Mouse (Mus musculus) heart, postnatal 36 days (tissue): ENCODE data around the gene Fabp7. TPM values are rescaled to one million over a fixed set of nuclear protein-coding genes. Genes with fewer than 3 reads are reported as not detected.
A peak's percentile ranks its signal among the peaks of the same experiment; 100 is the strongest.

ENCODE experiments used
- DNase-seq, 2 experiments: peaks; one replicate each; pipeline ENCODE4 v3.0.0; 2021 to 2022
- intact Hi-C: fragments of 180-260 bp; cut with DNase I; formaldehyde crosslinking; loops from one replicate; pipeline ENCODE4 v1.15.1; 2025
- total RNA-seq, 2 experiments: library from RNA; stranded (reverse); gene quantifications; 2 replicates each; pipeline ENCODE4 v1.2.3; 2021

Fabp7 gene
- 1 to 10 TPM in 1 of 2 experiments, under 1 TPM in 1; 0.64 to 1.0 TPM for total RNA-seq

DNA sequence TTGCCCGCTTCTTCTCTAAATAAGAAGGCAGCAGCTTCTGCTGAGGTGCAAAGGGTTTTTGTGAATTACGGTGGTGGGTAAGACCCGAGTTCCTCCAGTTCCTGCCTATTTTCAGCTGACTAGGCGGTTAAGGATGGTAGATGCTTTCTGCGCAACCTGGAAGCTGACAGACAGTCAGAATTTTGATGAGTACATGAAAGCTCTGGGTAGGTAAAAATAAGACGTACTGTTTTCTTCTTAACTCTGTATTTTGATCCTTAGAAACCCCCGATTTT, at the start of gene Fabp7:
Gene Fabp7, plus strand, starts transcription at position 6 of the 275 bp plus-strand sequence.
- intact Hi-C loops, result no loop called here
- no peak for DNase-seq

DNA sequence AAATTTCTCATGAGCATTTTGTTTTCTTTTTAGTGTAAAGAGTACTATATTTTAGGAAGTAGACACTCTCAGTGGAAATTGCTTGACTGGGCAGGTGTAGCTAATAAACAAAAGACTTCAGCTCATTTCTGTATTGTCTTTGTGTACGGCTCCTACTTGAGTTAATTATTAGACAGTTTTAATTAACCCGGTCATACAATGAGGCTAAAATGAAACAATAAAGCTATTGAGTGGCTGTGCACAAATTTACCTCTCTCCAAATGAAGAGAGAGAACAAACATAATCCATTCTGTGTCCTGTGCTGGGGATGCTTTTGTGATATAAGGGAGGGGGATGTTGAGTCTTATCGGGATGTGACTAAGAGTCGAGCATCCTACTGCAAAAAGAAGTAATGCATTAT, 43.9 kb upstream of the Fabp7 start:
- DNase-seq, result no peak
- intact Hi-C loops, result loop anchor here (5.0 kb wide), 1 partner anchor 278 kb away; no protein-coding TSS in a partner anchor

DNA sequence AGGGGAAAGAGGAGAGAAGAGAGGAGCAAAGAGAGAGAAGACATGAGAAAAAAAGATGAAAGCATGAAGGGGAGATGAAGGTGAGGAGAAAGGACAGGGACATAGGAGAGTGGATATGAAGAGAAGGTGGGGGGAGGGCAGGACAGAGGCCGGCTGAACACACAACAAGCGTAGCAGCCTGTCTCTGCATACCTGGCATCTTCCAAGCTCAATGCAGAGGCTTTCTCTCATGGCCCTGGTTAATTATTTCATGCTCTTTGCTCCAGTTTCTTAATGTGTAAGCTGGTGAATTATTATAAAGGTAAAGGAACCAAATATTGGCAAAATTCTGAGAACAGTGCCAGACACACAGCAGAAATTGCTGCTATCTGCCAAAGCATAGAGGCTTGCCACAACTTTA, 43.3 kb upstream of the Fabp7 start:
- DNase-seq, result no peak
- intact Hi-C loops, result loop anchor here (5.0 kb wide), 1 partner anchor 279 kb away; no protein-coding TSS in a partner anchor

DNA sequence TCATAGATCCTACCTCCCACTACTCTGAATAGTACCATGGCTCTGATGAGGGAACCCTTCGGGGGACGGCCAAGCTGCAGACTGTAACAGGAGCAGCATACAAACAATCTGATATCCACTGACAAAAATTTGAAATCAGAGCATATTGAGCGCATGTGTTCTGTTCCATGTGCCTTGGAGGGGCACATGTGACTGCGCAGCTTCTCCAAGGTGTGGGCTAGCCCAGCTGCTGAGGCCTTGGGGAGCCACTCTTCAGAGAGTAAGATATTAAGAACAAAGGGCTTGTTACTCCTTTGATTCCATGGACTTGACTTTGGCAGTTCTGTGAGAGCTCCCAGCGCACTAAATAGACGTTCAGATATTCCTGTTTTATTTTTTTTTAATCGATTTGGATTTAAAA, 41.6 kb upstream of the Fabp7 start:
- no peak for DNase-seq
- intact Hi-C loops, result loop anchor here (1.0 to 5.0 kb wide), 3 partner anchors 52 to 281 kb away; no protein-coding TSS in a partner anchor

DNA sequence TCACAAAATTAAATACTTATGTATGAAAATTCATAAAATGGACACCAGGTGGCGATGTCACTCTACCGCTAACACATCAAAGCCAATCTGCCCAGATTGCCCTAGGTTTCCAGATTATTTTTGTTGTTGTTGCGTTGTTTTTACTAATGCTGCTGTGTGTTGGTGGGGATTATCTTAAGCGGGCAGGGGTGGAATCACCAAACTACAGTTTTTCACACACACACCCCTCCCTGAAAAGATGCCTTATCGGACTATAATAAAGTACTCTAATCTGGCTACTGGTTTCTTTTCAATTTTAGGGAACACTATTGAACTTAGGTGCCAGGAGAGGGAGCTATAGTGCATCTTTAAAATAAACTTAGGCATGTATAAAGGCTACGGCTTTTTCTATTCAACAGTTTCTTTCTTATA, 41.1 kb upstream of the Fabp7 start:
- intact Hi-C loops, result loop anchor here (1.0 to 5.0 kb wide), 3 partner anchors 52 to 281 kb away; no protein-coding TSS in a partner anchor
- DNase-seq, result peak; percentile 13 to 67

DNA sequence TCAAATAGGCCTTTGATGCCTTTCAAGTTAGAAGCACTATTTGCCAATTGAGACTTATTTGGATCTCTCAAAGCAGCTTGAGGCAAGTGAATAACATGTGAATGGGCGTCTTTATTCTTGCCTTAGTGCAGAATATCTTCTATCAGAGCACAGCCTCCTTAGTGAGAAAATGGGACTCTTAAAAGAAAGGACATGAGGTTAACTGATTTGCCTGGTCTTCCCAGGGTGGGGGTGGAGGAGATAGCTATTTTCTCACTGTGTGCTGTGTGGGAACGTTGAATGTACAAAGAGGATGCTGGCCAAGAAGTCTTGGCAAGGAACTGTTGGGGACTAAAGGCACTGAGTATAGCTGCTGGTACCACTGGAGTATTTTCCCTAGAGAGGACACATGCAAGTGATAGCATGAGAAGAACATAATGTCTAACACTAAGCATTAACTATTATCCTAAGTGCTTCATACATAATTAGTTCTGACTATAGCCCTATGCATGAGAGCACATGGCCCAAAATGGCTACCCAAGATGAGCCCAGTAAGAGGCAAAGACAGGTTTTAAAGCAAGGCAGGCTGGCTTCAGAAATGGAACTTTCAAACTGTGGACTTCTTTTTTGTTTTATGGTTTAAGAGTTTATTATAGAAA, 40.4 kb upstream of the Fabp7 start:
- no peak for DNase-seq
- intact Hi-C loops, result loop anchor here (5.0 kb wide), 1 partner anchor 282 kb away; no protein-coding TSS in a partner anchor

DNA sequence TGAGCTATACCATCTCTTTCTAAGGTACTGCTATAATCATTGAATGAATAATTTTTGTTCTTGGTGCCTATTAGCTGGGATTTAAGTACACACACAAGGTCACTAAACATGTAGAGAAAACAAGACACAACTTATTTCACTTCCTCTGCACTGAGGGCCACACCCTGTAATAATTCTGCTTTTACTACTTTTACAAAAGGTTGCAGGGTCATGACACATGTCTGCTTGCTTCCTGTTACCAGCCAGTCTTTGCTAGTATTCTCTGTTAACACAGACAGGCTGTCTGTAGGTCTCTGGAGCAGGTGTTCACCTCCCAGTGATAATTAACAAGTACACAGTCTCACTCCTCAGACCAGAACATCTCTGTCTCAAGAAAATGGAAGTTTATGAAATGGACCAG, 39.2 kb upstream of the Fabp7 start:
- intact Hi-C loops, result no loop called here
- no peak for DNase-seq

DNA sequence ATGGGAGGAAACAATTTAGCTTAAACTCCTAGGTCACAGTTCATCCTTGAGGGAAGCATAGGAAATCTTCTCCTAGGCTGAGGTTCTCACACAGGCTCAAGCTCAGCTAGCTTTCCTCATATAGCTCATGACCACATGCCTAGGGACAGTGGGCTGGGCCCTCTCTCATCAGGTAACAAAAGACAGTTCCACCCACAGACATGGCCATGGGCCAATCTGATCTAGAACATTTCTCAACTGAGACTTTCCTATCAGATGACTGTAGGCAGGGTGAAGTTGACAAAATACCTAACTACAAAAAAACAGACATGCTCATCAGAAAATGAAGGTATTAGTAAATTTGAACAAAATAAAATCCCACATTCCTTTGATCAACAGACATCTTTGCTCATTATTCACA, 37.6 kb upstream of the Fabp7 start:
- intact Hi-C loops, result no loop called here
- DNase-seq, result no peak

DNA sequence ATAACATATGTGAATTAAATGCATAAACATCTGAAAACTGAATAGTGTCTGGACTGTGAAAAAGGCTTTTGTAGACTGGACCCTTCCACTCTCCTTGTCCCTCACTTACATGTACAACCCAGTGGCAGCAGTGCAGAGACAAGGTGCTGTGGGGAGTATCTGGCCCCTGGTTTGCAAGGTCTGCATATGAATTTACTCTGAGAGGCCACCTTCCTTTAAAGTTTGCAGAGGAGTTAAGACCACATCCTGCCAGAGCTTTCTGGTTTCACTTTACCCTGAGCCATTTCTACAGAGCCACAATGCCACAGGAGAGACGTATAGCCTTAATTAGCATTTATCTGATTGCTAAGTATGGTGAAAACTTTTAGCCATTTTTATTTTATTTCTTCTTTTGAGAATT, 31.3 kb upstream of the Fabp7 start:
- no peak for DNase-seq
- intact Hi-C loops, result no loop called here

DNA sequence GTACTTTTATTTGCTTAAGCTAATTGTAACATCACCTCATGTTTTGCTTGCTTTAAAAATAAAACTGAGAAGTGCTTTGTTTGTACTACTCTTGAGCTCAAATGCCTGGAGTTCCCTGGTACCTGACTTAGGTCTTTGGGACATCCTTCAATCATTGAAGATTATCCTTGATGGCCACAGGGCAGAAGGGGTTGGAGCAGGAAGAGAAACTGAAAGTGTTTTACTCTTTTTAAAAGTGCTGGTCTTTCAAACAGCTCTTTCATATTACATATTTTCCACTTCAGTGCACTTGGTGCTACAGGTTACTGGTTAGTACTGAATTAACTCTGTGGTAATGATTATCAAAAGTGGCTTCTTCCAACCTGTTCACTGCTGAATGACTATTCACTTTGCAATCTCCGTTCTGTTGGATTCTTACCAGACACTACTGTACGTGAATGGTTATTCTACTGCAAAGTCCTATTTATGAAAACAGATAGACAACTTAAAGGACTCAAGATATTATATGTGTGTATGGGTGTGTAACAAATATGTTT, 29.4 kb upstream of the Fabp7 start:
- intact Hi-C loops, result no loop called here
- no peak for DNase-seq

DNA sequence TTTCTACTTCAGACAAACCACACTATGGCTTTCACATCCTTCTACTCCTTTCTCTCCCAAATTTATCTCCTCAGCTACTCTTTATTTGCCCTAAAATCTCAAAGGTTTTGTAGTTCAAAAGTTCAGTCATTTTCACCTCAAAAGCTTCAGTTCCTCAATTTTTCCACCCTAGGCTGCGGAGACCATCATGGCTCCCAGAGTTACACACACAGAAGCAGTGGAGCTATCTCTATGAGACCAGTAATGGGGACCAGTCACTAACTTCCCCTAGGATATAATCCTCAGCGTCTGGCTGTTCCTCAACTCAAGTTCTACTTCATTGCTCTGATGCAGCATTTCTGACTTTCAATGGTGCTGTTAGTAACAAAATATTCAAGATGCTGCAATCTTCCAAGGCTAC, 25.7 kb upstream of the Fabp7 start:
- DNase-seq, result no peak
- intact Hi-C loops, result no loop called here

DNA sequence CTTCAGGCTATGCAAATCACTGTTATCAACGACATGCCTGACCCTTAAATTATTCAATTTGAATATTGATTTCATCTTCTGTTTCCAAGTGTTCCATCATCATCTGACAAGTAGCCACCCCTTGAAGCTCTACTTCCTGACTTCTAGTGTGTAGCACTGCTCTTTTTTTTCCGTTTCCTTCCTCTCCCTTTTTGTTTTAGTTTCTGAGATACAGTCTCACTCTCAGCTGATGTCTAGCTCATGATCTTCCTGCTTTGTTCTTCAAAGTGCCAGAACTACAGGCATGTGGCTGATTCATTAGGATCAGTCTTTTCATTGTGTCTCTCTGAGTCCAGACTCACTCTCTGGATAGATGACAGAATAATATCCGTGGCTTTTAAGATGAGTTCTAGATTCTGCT, 24.0 kb upstream of the Fabp7 start:
- DNase-seq, result no peak
- intact Hi-C loops, result no loop called here

DNA sequence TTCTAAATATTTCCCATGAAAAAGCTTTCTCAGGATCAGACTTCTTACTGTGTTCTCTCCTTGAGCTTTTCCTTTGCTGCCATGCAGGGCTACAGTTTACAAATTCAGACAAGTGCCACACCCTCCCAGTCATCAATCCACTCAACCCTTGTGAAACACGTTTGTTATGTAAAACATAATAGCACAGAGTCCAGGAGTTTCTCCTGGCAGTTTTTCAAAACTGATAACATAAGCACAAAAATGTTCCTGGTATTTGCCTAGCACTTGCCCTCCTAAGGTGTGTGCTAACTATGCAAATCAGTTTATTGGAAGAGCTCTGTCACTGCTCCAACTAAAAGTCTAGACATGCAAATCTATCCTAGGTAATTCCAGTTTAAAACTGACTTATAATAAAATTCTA, 21.6 kb upstream of the Fabp7 start:
- no peak for DNase-seq
- intact Hi-C loops, result no loop called here

DNA sequence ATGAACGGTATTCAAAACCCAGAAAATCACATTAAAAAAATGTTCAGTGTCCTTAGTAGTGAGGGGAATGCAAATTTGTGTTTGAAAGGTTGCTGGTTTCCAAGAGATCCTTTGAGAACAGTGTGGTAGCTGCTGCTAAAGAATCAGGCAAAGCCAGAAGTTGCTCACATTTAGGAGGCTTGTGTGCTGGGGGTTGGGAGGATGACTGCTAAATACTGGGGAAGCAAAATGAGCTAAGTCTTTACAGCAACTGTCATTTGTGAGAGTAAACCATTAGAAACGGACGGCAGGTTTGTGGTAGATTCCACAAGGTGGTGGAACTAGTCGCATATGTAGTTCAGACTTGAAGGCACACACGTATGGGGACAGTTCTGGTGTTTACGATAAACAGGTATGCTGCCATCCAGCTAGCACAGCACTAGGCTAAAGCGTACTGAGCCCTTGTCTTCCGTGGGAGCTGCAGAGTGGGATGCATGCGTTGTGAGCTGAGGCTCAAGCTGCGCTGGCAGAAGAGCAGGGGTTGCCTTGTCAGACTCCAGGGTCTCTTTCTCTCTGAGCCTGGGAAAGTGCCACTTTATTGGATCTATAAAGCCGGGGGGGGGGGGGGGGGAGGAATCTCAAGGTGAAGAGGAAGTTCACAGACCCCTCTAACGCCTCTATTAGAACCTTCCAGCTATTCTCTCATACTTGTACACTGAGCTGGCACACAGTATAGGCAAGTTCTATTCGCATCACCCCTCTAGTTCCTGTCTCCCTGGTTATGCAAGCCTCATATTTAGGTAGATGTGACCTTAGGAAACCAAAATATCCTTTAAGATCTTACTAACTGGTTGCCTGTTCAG, 1.2 kb upstream of the Fabp7 start:
- DNase-seq, result no peak
- intact Hi-C loops, result no loop called here

DNA sequence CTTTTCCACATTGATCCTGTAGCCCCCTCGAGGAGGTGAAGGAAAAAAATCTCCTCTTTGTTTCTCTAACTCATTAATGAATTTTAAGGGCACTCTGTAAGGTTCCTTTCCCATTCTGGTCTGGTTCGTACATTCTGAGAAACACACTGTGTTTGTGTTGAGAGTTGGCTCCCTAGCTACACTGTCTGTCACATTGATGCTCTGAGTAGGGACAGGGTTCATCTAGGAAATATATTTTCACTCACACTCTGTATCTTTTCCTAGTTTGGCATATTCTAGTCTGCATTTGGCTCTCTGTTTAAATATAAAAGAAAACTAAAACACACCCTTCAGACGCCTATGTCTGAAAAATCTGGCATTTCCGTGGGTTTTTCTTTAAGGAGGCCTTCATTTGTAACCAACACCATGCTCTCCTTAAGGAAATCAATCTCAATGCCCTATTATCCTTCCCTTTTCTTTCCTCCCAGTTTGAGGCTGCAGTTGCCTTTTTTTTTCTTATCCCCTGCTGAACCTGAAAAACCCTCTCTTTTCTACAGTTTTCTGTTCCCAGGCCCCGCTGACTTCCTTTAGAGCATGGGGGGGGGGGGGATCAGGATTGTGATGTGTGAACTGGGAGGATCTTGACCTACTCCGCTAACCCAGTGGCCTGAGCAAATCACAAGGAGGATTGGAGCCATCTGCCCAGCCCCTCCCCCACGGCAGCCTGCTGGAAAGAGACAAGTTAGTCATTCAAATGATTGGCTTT, 378 bp upstream of the Fabp7 start:
- DNase-seq, result peak; percentile 25 to 46
- intact Hi-C loops, result no loop called here

DNA sequence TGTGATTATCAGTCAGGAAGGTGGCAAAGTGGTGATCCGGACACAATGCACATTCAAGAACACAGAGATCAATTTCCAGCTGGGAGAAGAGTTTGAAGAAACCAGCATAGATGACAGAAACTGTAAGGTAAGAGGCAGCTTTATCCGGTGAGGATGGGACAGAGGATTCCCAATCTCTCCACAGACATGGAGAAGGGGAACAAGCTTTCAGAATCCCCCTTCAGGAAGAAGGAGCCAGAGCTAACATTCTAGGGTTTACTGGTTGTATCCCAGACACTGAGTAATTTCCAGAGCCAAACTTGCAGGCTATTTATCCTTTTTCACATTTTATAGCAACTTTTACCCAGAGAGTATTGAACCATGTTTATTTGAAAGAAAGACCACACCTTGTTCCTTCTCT, 871 bp downstream of the Fabp7 start:
- DNase-seq, result no peak
- intact Hi-C loops, result no loop called here

DNA sequence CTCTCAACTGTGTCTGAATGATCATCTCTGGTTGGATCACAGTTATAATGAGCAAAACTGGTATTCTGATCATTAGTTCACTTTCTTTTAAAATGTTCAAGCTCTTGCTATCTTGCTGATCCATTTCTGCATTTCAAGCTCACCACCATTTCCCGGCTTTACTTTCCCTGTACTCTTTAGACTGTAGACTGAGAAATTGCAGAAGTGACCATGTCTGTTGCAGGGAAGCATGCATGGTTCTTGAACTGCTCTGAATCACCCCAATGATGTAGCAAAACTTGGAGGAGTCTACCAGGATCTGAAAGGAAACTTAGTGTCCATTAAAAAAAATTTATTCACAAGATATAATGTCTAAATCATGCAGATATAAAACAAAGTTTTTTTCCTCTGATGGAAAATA, 8.3 kb downstream of the Fabp7 start:
- intact Hi-C loops, result loop anchor here (5.0 to 10.0 kb wide), 2 partner anchors 261 to 308 kb away; partner anchors contain the start of genes Hsf2 and Serinc1
- no peak for DNase-seq

DNA sequence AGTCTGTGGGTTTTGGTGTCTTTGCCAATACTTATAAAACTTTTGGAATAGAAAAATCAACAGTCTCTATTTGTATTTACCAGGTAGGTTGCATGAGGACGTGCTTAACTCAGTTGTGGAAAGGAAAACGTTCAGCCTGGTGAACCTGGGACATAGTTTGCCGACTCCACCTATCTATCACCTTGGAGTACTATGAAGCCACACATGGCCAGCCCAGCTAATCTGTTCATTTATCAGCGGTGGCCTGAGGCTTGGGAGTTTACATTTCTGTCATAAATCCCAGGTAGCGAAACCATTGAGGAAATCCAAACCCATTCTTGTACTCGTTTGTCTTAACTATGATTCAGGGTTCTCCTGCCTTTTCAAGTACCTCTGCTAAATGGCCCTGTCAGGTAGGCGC, 9.3 kb downstream of the Fabp7 start, which contains the start of gene Smpdl3a:
Gene Smpdl3a, plus strand, starts transcription at position 318 of the 400 bp plus-strand sequence.
- intact Hi-C loops, result loop anchor here (5.0 to 10.0 kb wide), 2 partner anchors 262 to 309 kb away; partner anchors contain the start of genes Hsf2 and Serinc1

DNA sequence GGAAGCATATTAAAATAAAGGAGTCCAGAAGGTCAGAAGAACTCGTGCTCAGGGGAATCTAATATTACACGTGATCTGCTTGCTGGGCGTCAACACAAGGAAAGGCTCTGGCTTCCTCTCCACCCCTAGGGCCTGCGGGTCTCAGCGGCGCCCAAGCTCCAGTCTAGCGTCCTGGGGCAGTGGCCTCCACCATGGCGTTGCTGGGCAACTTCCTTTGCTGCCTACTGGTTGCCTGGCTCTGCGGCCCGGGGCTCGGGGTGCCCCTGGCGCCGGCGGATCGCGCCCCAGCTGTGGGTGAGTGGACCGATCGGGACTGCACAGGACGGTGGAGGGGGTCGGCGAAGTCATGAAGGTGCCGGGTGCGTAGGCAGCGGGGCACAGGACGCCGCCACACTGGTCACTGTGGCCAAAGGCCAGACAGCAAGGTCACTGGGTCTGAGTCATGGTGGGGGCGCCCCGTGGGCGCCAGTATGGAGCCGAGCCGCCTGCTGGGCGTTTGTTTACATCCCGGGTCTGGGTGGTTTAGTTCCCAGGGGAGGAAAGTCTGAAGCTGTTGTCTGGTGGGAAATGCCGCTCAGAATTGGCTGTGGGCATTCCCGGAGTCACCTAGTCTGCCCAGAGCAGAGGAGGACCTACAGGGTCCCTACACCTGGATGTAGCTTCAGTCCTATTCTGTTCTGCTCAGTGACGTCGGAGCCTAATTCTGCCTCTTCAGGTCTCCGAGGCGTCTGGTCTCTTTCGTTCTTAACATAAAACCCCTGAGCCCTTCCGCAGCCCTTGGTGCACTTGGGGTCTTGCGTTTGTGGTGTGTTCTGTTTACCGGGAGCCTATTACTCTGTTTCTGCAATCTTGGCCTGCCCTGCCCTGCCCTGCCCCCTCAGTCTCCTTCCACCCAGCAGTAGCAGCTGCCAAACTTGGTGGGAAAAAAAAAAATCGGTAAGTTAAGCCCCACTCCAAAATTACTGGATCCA, 10.1 kb downstream of the Fabp7 start:
- intact Hi-C loops, result loop anchor here (1.0 to 10.0 kb wide), 4 partner anchors 51 to 332 kb away; partner anchors contain the start of genes Hsf2 and Serinc1
- DNase-seq, result peak; percentile 63 to 77

More for the DNA sequence above, 9.3 kb downstream of the Fabp7 start, which contains the start of gene Smpdl3a:
- DNase-seq, result no peak
